Mouse (Mus musculus) embryonic fibroblast, embryonic 13.5 days (primary cell): ENCODE measurements around the gene Akap11. TPM values are rescaled to one million over a fixed set of nuclear protein-coding genes. Genes with fewer than 3 reads are reported as not detected.
"Not testable (repeated sequence)": the region's sequence is repeated elsewhere in the genome, so short reads cannot be mapped to it uniquely, and the experiment has no call there.

Experiments
- H3K27ac ChIP-seq: 2 replicates; pipeline ENCODE4 v1.5.1; 2012; ENCODE audit warnings: low read length, control low read depth, inconsistent platforms; ENCODE audit not compliant: insufficient read depth
- H3K4me1 ChIP-seq: 2 replicates; pipeline ENCODE4 v1.6.1; 2011; ENCODE audit warnings: low read length; ENCODE audit not compliant: control insufficient read depth, insufficient read depth
- H3K4me3 ChIP-seq: 2 replicates; pipeline ENCODE4 v1.5.1; 2011; ENCODE audit warnings: mild to moderate bottlenecking, control low read depth, low read length; ENCODE audit not compliant: insufficient read depth
- CTCF ChIP-seq: IDR thresholded peaks from 2 replicates; pipeline ENCODE4 v1.5.1; 2011; ENCODE audit warnings: mild to moderate bottlenecking, control low read depth, low read length, moderate library complexity, borderline replicate concordance; ENCODE audit not compliant: insufficient read depth
- POLR2A ChIP-seq: IDR thresholded peaks from 2 replicates; pipeline ENCODE4 v1.6.1; 2011; ENCODE audit warnings: low read depth, mild to moderate bottlenecking, control low read depth, low read length, moderate library complexity
- polyA plus RNA-seq: library from polyadenylated mRNA; stranded (reverse); fragments of >200 nt; gene quantifications from 2 replicates; pipeline ENCODE4 v1.2.4, GENCODE M21; 2011; ENCODE audit warnings: low read depth; ENCODE audit not compliant: missing spikeins, insufficient read length

Gene Akap11
- polyA plus RNA-seq = 59.1 and 60.4 TPM in 2 replicates

DNA sequence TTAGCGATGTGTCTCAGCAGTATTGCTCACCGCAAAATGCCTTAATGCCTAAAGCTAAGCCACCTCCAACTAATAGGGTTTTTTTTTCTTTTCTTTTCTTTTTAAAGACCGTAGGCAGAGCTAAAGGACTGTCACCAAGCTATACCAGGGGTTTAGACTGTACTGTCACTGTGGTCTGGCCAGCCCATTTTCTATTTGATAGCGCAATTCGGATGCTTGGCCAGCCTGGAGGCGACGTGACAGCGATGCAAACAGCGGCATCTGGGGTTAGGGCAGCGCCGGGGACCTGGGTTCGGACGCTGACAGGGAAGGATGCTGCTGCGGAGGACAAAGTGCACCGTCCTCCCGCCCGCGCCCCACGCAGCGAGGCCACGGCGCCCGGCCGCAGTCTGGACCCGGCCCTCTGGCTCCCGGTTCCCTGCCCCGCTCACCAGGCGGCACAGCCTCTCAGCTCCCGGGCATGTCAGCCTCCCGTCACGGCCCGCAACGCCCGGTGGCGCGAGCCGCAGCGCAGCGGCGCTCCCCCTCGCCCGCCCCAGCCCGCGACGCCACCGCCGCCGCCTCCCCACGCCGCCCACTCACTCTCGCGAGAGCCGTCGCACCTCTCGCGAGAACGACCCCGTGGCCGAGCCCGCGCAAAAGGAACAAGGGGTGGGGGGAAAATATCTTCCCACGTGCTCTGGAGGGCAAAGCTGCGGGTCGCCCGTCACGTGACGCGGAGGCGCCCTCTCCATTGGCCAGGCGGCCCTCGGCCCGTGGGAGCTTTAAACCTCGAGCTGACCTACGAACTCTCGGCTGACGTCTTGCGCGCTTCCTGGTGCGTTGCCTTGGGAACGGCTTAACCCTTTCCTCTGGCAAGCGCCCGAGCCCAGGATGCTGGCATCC, at the start of gene Akap11:
Akap11 (minus strand) TSS at position 528 of the 885 bp plus-strand sequence.
- peak within 1 kb of the TSS; percentile 63 for H3K27ac ChIP-seq
- peaks cover 4% of the 10 kb centered on the region for H3K4me1 ChIP-seq
- H3K4me3 ChIP-seq = peak within 1 kb of the TSS; percentile 98
- peak; percentile 78 for TF ChIP-seq POLR2A
- TF ChIP-seq CTCF = no peak

DNA sequence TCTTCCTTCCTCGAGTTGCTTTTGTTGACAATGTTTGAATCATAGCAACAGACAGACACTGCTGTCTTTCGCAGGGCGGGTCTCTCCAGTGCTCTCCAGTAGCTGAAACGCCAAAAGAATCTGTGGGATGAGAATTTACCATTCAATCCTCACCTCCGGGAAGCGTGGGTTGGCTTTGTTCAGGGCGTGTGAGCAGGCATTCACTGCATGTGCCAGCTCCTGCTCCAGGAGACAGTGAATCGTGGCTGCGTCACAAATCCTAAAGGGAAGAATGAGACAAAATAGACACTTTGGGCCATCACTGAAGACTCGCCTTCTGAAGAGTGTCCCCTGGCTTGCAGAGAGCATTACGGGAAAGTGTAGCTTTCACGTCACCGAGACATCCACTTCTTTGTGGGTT, 47.6 kb upstream of the Akap11 start:
- H3K27ac ChIP-seq = no peak overlapping the region
- TF ChIP-seq CTCF (no peak), POLR2A (no peak)
- no peaks in the 10 kb centered on the region for H3K4me1 ChIP-seq
- no peak overlapping the region for H3K4me3 ChIP-seq

DNA sequence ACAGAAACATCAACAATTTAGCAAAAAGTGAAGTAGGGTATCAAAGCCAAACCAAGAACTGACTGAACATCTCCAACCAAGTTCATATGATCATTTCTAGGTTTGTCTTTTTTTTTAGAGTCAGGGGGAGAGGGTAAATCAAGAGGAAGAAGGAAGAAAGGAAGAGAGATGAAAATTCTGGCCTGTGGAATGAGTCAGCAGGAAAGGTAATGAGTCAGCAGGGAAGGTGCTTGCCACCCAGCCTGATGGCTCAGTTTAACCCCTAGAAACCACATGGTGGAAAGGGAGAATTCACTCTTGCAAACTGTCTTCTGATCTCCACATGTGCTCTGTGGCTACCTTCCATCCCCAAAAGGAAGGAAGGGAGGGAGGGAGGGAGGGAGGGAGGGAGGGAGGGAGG, 46.6 kb upstream of the Akap11 start:
- no peak overlapping the region for H3K4me3 ChIP-seq
- TF ChIP-seq POLR2A (no peak), CTCF (no peak)

DNA sequence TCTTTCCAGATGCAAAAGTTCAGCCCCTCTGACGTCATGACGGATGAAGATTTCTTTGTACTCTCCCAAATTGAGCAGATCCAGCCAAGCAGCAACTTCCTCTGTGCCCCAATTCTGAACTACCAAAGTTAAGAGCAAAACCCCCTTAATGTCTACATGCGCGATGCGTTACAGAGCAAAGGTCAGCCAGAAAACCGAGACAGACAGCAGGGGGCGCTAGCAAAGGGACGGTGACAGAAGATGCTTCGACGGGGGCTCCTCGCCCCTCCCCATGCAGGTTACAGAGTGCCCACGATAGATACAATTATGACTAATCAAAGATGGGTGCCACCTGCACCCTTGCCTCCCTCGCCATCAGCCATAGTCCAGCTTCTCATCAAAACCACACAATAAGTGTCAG, 39.3 kb upstream of the Akap11 start:
- TF ChIP-seq CTCF (0 out of 2 replicates have a peak, but pooled peaks have one; percentile 9), POLR2A (no peak)
- Histone ChIP-seq H3K4me1 (no peaks in the 10 kb centered on the region), H3K27ac (no peak overlapping the region), H3K4me3 (no peak overlapping the region)

More for the DNA sequence above, 46.6 kb upstream of the Akap11 start:
- H3K4me1 ChIP-seq = no peaks in the 10 kb centered on the region
- H3K27ac ChIP-seq = no peak overlapping the region

DNA sequence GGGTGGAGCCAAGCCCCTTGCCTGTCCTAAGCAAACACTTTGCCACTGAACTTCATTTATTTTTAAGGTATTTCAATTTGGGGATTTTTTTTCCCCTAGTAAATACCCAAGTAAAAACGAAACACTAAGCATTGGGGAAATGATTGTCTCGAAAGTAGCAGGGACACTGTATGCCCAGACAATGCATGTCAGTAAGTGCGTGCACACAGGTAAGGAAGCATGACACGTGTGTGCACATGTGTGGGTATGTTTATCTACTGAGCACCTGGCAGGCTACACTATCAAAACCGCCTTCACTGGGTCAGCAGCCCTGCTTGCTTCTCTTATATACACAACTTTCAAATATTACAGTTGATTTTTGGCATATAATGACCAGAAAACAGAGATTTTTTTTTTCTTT, 31.8 kb upstream of the Akap11 start:
- TF ChIP-seq POLR2A (no peak), CTCF (no peak)
- no peak overlapping the region for H3K4me3 ChIP-seq
- no peak overlapping the region for H3K27ac ChIP-seq
- peaks cover 10% of the 10 kb centered on the region for H3K4me1 ChIP-seq

DNA sequence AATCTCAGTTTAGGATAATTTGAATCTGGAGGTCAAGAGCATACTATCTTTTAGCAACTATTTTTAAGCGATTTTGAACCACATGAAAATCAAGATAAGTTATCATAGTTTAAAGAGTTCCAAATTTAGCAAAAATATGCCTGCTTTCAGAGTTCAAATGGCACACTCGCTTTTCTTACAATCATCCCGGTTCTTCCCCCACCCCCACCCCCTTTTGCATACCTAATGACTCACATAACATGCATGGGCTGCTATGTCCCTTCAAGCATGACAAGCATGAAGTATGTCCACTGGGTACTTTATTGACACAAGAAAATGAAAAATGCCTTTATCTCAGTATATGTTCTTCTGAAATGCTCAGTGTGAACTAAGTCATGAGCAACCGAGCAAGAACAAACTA, 29.8 kb upstream of the Akap11 start:
- Histone ChIP-seq H3K4me3 (no peak overlapping the region), H3K27ac (no peak overlapping the region; the same call in 1 of the 2 replicates), H3K4me1 (peaks cover 10% of the 10 kb centered on the region)
- TF ChIP-seq POLR2A (no peak), CTCF (no peak)

DNA sequence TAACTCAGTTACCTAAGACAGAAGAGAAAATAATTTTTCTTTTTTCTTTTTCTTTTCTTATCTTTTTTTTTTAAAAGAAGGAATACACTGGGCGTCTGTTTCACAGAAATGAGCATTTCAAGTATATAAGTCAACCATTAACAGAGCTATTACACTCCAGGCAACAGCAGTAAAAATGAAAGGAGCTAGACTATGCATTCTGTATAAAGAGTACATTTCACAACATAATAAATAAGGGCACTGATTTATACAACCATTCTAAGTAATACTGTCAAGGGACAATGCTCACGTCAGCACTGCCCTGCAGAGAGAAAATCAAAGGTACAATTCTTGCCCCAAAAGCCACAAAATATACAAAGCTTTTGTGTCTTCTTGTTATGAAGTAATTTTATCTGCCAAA, 27.7 kb upstream of the Akap11 start:
- Histone ChIP-seq H3K4me3 (no peak overlapping the region), H3K4me1 (peaks cover 10% of the 10 kb centered on the region), H3K27ac (no peak overlapping the region)
- no peak for TF ChIP-seq CTCF
- no peak for TF ChIP-seq POLR2A

DNA sequence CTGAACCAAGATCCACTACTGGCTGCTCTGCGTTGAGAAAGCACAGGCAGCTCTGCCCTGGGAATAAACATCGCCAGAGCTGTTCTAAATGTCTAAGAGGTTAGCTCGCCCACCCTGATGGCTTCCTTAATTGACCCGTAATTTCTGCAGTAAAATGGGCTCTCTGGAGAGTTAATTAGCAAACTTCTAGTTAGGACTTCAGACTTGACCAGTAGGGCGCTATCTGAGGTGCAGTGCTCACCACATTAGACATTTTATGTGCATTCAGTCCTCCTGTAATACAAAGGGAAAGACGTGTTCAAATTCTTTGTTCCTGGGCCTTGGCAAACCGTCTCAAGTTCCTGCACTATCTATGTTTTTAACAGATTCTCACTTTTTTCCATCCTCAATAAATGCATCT, 26.6 kb upstream of the Akap11 start:
- Histone ChIP-seq H3K4me3 (no peak overlapping the region), H3K27ac (no peak overlapping the region), H3K4me1 (peaks cover 10% of the 10 kb centered on the region)
- TF ChIP-seq CTCF = no peak
- TF ChIP-seq POLR2A = no peak

DNA sequence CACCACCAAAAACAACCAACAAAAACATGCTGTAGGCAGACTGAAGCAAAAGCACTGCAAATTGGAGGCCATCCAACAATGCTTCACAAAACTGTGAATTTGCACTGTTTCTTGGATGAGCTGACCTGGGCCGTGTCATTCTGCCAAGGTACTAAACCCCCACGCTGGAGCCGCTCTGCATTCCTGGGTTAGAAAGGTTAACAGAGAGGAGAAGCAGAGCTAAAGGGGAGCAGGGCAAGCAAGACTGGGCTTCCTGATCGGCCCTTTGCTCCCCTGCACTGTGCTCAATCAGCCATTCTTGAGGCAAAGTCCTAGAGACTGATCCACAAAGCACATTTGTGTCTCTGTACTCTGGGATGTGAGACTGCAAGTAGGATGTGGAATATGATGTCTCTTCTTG, 25.5 kb upstream of the Akap11 start:
- Histone ChIP-seq H3K4me1 (peaks cover 7% of the 10 kb centered on the region), H3K27ac (no peak overlapping the region)

DNA sequence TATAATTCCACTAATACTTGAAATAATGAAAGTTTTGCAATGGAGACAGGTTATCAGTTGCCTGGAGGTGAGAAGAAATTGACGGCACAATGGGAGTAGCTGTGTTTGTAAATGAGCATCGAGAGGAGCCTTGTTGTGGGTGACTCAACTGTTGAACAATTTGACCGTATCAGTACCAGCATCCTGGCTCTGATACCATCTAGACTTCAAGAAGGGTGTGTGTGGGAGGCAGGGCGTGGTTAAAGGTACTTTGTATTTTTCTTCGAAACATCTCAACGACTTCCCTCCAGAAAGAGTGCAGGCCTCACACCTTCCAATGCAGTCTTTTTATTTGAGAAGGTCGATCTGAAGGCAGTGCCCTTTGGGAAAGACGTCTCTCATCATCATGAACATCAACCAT, 22.4 kb upstream of the Akap11 start:
- no peak for TF ChIP-seq CTCF
- no peak for TF ChIP-seq POLR2A
- Histone ChIP-seq H3K4me3 (no peak overlapping the region), H3K27ac (no peak overlapping the region), H3K4me1 (no peaks in the 10 kb centered on the region)

More for the DNA sequence above, 25.5 kb upstream of the Akap11 start:
- TF ChIP-seq POLR2A (no peak), CTCF (no peak)
- no peak overlapping the region for H3K4me3 ChIP-seq

DNA sequence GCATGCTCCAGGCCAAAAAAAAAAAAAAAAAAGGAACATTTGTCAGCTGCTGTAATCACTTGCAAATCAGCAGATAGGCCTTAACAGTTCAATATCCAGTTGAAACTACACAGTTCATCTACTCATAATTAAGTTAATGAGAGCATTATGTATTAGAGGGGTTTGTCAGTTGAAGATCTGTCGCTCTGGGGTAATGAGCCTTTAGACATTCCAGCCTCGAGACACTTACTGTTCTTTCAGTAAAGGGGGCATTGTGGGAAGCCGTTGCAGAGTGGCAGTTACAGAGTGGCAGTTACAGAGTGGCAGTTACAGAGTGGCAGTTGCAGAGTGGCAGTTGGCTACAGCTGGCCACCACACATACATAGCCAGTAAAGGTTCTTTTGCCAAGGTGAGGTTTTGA, 18.2 kb upstream of the Akap11 start:
- H3K4me3 ChIP-seq, H3K4me1 ChIP-seq, H3K27ac ChIP-seq: not testable (repeated sequence)
